Mouse (Mus musculus) testis, adult 2 months (tissue): ENCODE data around the gene Gm12845. TPM values are rescaled to one million over a fixed set of nuclear protein-coding genes. Genes with fewer than 3 reads are reported as not detected.
A peak's percentile ranks its signal among the peaks of the same experiment; 100 is the strongest.

Source experiments
- H3K27ac ChIP-seq: fragments of 200-500 bp; 2 replicates; pipeline ENCODE4 v1.5.1; 2012; ENCODE audit warnings: low read depth, low read length; ENCODE audit not compliant: control insufficient read depth, insufficient read depth
- H3K27me3 ChIP-seq: fragments of 200-500 bp; 2 replicates; pipeline ENCODE4 v1.6.1; 2012; ENCODE audit warnings: mild to moderate bottlenecking, low read length, moderate library complexity; ENCODE audit not compliant: control insufficient read depth, insufficient read depth
- H3K36me3 ChIP-seq: fragments of 200-500 bp; 2 replicates; pipeline ENCODE4 v1.6.1; 2012; ENCODE audit warnings: mild to moderate bottlenecking, low read length; ENCODE audit not compliant: control insufficient read depth, insufficient read depth
- H3K4me1 ChIP-seq: fragments of 200-500 bp; 2 replicates; pipeline ENCODE4 v1.6.1; 2012; ENCODE audit warnings: low read length; ENCODE audit not compliant: control insufficient read depth, insufficient read depth
- H3K4me3 ChIP-seq: fragments of 200-500 bp; 2 replicates; pipeline ENCODE4 v1.5.1; 2012; ENCODE audit warnings: low read depth, mild to moderate bottlenecking, low read length, moderate library complexity, mixed read lengths; ENCODE audit not compliant: control insufficient read depth
- CTCF ChIP-seq: fragments of 200-500 bp; IDR thresholded peaks from 2 replicates; pipeline ENCODE4 v1.5.1; 2012; ENCODE audit warnings: low read depth, mild to moderate bottlenecking, inconsistent platforms, low read length, moderate library complexity; ENCODE audit not compliant: control insufficient read depth, insufficient read depth, insufficient replicate concordance
- POLR2A ChIP-seq: fragments of 200-500 bp; IDR thresholded peaks from 2 replicates; pipeline ENCODE4 v1.6.1; 2012; ENCODE audit warnings: low read depth, mild to moderate bottlenecking, inconsistent platforms, low read length, moderate library complexity; ENCODE audit not compliant: control insufficient read depth
- polyA plus RNA-seq: library from polyadenylated mRNA; depleted of rRNA; stranded (reverse); fragments of >200 nt; gene quantifications from 2 replicates; pipeline ENCODE4 v1.2.3, GENCODE M21; 2012; rRNA removed

The Gm12845 gene
- polyA plus RNA-seq: not detected in 2 replicates

GRCm38 (mm10) chr4:117724112-117724511 is at the start of gene Gm12845:
TSS of gene Gm12845 (plus strand) at chr4:117724412.
- no peak for TF ChIP-seq CTCF
- TF ChIP-seq POLR2A: no peak
- Histone ChIP-seq H3K4me1 (no peaks in the 10 kb centered on the region), H3K27me3 (no peaks in the 10 kb centered on the region), H3K4me3 (no peak within 1 kb of the TSS), H3K36me3 (no peaks in the 10 kb centered on the region), H3K27ac (no peak within 1 kb of the TSS)

DNA sequence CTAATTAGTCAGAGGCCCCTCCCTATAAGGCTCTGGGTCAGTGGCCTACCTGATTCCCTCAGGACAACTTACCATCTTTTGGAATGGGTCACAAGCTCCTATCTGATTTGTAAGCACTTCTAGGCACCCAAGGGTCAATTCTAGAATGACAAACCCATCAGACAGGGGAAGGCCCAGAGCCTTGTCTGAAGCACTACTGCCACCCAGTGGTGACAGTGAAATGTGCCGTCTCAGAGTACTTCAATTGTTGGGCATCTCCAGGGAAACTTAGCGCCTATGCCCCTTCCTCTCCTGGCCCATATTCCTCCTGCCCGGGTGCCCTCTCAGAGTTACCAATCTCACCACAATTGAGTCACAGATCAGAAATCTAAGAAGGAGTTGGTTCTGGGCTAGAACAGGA is 47.3 kb upstream of the Gm12845 start:
- no peaks in the 10 kb centered on the region for H3K27me3 ChIP-seq
- no peak overlapping the region for H3K27ac ChIP-seq
- H3K36me3 ChIP-seq: peaks cover 8% of the 10 kb centered on the region
- no peak overlapping the region for H3K4me3 ChIP-seq
- peaks cover 7% of the 10 kb centered on the region; the same call in 1 of the 2 replicates for H3K4me1 ChIP-seq
- TF ChIP-seq CTCF (peak; percentile 66; the same call in 1 of the 2 replicates), POLR2A (no peak)

DNA sequence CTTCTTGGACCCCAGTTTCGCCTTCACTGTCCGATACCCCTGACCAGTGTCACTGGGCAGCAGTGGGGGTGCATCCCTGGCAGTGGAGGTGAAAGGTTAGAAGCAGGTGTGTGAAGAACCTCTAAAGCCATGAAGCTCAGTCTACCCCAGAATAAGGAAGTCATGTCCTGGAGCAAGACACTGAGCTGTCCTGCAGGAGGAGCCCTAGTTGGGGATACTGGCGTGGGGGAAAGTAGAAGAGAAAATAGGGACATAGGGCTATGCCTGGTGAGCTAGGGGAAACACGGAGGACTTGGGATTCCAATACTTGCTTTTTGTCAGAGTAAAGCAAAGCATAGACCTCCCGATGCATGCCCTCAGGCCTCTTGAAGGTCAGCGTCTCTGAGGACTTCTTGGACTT is 43.2 kb upstream of the Gm12845 start:
- TF ChIP-seq CTCF (no peak), POLR2A (no peak)
- Histone ChIP-seq H3K4me3 (peak overlapping the region; percentile 100), H3K27ac (peak overlapping the region; percentile 97; the same call in 1 of the 2 replicates), H3K36me3 (peaks cover 2% of the 10 kb centered on the region), H3K27me3 (no peaks in the 10 kb centered on the region), H3K4me1 (peaks cover 7% of the 10 kb centered on the region; the same call in 1 of the 2 replicates)

GRCm38 (mm10) chr4:117681931-117682461 is 42.2 kb upstream of the Gm12845 start, which contains the start of gene Dmap1:
TSS of gene Dmap1 (minus strand) at chr4:117682273.
- peaks cover 7% of the 10 kb centered on the region; the same call in 1 of the 2 replicates for H3K4me1 ChIP-seq
- no peaks in the 10 kb centered on the region for H3K36me3 ChIP-seq
- H3K4me3 ChIP-seq: peak within 1 kb of the TSS; percentile 100
- H3K27ac ChIP-seq: peak within 1 kb of the TSS; percentile 97
- H3K27me3 ChIP-seq: no peaks in the 10 kb centered on the region
- TF ChIP-seq POLR2A: peak; percentile 55; the same call in 1 of the 2 replicates
- TF ChIP-seq CTCF: no peak

DNA sequence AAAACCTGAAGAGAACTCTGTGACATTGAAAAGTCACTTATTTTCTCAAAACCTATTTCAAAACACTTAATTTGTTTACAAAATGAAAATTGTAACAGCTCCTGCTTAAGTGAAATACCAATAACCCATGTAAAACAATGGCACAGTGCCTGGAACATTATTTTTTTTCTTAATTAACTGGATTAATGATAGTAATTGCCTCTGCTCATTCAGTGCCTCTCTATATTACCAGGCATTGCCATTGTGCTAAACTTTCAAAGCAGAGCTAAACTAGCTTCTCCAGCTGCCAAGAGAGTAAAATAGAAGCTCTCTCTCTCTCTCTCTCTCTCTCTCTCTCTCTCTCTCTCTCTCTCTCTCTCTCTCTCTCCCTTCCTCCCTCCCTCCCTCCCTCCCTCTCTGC is 41.7 kb upstream of the Gm12845 start:
- no peaks in the 10 kb centered on the region for H3K36me3 ChIP-seq
- peak overlapping the region; percentile 100 for H3K4me3 ChIP-seq
- TF ChIP-seq POLR2A (no peak), CTCF (no peak)
- peaks cover 7% of the 10 kb centered on the region; the same call in 1 of the 2 replicates for H3K4me1 ChIP-seq
- H3K27ac ChIP-seq: no peak overlapping the region
- H3K27me3 ChIP-seq: no peaks in the 10 kb centered on the region

GRCm38 (mm10) chr4:117683048-117683768 is 41.0 kb upstream of the Gm12845 start:
- Histone ChIP-seq H3K36me3 (no peaks in the 10 kb centered on the region), H3K4me1 (peaks cover 7% of the 10 kb centered on the region; the same call in 1 of the 2 replicates), H3K27ac (no peak overlapping the region), H3K4me3 (no peak overlapping the region), H3K27me3 (no peaks in the 10 kb centered on the region)
- no peak for TF ChIP-seq CTCF
- no peak for TF ChIP-seq POLR2A

- Histone ChIP-seq H3K27ac (no peak overlapping the region), H3K27me3 (no peaks in the 10 kb centered on the region), H3K4me3 (no peak overlapping the region), H3K4me1 (peaks cover 5% of the 10 kb centered on the region; the same call in 1 of the 2 replicates), H3K36me3 (no peaks in the 10 kb centered on the region)
- TF ChIP-seq CTCF (no peak), POLR2A (no peak)
Observed at GRCm38 (mm10) chr4:117686354-117686753, 37.9 kb upstream of the Gm12845 start.
